Mouse (Mus musculus): Measurements from ENCODE around the gene Ramp1. TPM values are rescaled to one million over a fixed set of nuclear protein-coding genes. Genes with fewer than 3 reads are reported as not detected.
A peak's percentile ranks its signal among the peaks of the same experiment; 100 is the strongest.

The Ramp1 gene
- total RNA-seq, 2 experiments from 2014 or later: 37.4 to 43.2 TPM

DNA sequence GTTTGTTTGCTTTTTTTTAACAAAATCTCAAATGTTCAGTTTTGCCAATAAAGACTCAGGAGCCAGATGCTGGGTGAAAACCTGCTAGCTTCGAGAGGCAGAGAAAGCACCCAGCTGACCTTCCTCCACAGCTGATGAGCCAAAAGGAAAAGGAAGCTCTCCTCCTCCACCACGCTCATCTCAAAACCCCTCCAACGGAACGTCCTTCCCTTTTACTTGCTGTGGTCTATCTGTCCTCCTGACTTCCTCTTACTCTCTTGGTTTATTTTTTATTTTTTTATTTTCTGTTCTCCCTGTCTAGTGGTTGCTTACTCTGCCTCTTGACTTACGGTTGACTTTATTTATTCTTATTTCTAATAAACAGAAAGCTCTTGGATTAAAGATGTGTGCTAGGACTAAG is 55.8 kb downstream of the Ramp1 start:
- DNase-seq (ENCODE audit: low spot score in 2 of 2): no peak

DNA sequence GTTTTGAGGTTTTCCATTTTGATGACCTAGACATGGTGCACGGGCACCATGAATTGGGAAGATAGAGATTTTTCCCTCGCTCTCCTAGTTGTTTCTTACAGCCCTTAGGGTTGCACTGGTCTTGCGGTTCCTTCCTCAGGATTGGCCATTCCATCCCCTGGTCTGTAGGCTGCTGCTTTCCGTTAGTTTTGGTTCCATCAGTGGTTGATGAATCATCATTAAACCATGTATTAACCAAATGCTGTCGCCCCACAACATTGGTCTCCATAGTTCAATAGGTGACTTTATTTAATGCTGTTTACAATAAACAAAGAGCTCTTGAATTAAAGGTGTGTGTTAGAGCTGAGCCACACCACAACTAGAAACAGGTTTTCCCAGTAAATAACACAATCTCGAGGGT is 58.1 kb downstream of the Ramp1 start:
- DNase-seq (ENCODE audit: low spot score in 2 of 2): no peak

DNA sequence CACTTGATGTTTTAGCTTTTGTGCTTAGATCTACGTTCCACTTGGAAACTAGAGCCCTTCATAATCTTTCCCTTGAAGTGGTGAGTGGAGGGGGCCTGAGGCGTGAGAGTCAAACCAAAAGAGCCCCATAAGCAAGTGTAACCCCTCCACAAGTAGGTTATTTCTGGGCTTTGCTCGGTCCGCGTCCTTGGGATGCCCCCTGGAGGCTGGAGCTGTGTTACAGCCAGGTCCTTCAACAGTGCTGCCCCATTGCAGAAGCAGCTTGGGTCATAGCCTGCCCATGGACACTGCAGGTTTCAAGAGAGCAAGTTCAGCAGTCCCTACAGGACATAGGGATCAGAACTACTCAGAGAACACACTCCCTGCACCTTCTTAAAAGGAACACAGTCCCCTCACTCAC is 59.5 kb downstream of the Ramp1 start:
- peak; percentile 64 to 78 for DNase-seq (ENCODE audit: low spot score in 2 of 2)

DNA sequence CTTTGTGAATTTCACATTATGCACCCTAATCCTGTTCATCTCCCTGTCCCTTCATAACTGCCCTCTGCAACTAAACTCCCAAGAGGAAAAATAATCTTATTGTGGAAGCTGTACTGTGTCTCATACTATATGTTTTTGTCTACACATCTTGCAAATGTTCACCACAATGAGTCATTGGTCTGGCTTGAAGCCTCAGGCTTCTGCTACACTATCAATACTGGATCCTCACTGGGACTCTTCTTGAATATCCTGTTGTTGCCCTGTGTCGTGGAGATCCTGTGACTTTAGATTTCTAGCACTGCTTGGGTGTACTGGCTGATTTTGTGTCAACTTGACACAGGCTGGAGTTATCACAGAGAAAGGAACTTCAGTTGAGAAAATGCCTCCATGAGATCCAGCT is 60.2 kb downstream of the Ramp1 start:
- DNase-seq (ENCODE audit: low spot score in 2 of 2): no peak

DNA sequence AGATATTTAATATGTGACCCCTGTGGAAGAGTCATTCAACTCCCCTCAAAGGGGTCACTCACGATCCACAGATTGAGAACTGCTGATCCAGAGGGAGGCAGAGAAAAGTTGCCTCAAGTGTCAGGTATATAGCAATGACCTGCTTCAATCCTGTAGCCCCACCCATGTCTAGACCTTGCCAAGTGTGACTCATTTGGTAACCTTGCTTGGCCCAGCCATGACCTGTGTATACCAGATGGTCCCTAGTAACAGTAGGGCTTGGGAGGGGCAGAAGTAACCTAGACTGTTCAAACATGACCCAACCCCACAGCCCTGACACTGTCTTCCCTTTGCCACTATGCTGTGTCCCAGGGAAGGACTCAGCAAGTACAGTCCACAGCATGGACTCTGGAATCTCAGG is 61.1 kb downstream of the Ramp1 start:
- no peak for DNase-seq (ENCODE audit: low spot score in 2 of 2)

DNA sequence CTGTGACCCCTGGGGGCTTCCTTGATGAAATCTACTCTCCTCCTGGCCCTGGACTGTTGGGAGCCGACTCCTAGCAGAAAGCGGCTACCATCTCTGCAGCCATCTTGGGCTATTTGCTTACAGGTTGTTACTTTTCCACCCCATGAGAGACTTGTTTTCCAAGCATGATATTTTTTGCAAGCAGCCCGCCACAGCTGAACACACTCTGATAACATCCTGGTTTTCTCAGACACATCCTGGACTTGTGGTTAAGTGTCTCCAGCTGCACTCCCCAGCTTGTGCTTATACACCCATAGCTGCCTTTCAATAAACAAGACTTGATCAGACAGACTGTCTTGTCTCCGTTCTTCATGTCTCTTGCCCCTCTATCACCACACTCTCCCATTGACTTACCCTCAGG is 61.6 kb downstream of the Ramp1 start:
- no peak for DNase-seq (ENCODE audit: low spot score in 2 of 2)

DNA sequence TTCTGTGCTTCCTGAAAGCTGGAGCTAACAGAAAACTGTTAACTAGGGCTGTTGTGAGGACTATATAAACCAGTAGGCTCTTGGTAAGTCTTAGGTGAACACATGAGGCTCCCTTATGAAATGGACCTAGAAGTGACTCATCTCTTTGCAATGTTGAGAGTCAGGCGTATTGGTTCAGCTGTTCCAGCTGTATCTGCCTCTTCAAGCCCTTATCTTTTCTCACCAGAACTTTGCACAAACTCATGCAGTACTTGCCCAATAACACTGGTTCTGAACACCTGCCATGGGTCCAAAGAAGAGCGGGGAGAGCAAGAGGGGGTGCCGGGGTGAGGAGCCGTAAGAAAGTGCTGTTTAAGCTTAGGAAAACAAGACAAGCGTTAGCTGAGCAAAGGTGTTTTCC is 68.6 kb downstream of the Ramp1 start:
- no peak for DNase-seq (ENCODE audit: low spot score in 2 of 2)

DNA sequence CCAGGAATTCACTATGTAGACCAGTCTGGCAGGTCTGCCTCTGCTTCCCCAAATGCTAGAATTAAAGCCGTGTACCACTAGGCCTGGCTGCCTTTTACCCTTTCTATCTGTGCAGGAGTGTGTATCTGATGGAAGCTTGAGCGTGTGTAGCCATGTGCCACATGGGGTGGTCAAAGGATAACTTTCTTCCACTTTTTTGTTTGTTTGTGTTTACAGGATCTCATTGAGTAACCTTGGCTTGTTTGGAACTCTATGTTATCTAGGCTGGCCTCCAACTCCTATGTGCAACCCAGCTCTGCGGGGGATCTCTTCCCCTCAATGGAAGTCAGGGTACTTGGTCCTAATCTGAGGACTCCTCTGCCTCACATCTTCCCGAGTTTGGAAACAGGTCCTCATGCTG is 69.3 kb downstream of the Ramp1 start:
- no peak for DNase-seq (ENCODE audit: low spot score in 2 of 2)

DNA sequence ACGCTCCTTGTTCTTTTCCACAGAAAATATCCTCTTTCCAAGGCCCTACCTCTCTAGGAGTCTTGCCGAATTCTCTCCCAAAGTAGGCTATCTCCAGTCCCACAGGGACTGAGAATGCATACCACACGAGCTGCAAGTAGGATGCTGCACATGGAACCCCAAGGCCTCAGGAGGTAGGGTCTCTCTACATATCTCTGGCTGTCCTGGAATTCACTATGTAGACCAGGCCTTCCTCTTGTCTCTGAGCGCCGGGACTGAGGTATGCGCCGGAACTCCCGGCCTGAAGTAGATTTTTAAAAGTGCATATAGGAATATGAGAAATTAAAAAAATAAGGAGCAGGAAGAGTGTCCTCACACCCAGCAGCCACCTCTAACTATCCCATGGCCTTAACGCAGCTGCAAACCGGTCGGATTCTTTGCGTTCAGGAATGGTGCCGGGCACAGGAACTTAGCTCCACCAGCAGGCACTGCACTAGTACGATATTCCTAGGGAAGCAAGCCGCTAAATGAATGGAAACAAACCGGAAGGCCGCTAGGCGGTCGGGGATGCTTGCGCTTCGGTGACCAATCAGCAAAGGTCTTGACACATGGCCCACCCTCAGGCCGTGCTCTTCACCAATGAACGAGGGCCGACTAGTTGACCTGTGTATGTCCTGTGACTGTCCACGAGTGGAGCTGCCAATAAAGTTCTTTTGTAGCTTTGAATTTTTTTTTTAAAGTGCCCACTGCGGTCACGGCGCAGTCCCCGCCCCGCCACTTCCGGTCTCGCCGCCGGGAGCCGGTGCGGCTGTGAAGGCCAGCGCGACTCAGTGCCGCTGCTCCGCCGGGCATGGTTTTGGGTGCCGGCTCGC is 70.2 kb downstream of the Ramp1 start, which contains the start of gene Ube2f:
Gene Ube2f (plus strand): TSS at position 741 of the 851 bp plus-strand sequence.
- DNase-seq (ENCODE audit: low spot score in 2 of 2): peak; percentile 88 to 92

DNA sequence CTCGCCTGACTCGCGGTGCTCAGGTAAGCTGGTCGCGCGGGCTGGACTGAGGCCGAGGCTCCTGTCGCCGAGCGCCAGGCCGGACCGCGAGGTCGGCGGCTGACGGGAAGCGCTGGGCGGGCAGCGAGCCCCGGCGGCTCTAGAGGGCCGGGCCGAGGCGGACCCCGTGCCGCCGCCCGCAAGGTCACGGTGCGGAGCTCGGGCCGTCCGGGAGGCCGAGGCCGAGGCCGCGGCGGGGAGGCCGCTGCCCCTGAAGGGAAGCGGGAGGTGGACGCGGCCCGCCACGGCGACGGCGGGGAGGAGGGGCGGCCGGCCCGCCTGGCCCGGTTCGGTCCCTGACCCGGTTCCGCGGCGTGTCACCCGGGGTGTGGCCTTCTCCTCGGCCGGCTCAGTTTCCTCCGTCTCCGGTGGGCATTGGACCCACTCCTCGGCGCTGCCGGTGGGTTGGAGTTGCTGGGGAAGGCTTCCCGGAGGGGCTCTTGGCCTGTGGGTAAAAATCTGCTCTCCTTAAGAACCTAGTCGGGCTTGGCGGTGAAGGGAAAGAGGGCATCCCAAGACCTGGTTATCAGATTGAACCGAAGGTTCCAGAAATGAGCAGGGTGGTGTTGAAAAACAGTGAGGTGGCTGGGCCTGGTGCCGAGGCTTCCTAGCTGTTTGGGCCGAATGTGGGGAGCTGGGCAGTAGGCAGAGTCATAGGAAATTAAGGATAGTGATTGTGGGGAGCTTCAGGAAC is 71.0 kb downstream of the Ramp1 start:
- peak; percentile 28 to 44 for DNase-seq (ENCODE audit: low spot score in 2 of 2)

DNA sequence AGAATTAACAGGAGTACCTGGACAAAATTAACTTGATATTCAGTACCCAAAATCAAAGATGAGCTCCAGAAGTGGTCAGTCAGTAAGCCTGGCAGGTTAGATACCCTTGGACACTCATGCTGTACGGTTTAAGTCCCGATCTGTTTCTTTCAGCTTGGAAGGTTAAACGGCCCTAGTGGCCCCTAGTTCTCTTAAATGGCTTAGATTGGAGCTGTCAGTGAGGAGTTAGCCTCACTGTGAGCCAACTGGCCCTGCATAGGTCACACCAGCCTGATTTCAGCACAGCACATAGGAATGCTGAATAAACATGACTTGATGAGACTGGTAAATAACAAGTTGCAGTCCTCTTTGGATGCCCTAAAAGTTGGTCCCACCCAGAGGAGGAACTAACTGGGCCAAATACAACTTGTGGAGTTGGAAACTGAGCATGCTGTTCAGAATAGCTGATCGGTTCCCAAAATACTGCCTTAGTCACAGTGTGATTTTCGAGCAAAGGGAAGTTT is 71.6 kb downstream of the Ramp1 start:
- no peak for DNase-seq (ENCODE audit: low spot score in 2 of 2)

DNA sequence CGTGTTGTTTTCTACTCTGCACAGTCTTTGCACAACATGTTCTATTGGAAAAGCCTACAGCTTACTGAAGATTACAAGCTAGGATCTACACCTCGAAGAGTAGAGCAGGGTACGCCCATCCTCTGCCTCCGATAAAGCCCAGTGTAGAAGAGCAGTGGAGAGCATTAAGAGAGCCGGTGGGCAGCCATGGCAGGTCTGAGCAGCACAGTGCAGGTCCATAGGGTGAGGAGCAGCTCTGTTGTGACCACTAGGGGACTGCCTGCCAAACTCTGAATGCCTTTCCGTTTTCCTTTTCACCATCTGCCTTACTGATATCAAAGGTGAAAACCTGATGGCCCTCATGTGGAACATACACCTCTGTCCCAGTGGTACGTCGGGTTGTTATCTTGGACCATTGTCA is 72.3 kb downstream of the Ramp1 start:
- no peak for DNase-seq (ENCODE audit: low spot score in 2 of 2)

DNA sequence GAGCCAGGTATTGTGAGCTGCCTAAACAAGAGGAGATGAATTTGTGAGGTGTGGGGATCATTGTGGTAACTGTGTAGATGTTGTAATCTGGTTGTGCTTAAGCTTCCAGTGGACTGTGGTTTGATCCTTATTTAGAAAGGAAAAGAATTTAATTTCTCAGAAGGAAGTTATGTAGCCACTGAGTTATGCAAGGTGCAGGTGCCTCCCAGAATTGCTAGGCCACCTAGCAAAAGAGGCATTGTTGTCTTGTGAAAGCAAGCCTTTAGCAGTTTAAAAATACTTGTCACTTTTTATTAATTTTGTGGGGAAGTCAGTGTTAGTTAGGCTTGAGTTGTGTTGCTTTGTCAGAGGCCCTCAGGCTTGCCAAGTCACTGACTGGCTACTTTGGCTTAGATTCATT is 78.3 kb downstream of the Ramp1 start:
- no peak for DNase-seq (ENCODE audit: low spot score in 2 of 2)

DNA sequence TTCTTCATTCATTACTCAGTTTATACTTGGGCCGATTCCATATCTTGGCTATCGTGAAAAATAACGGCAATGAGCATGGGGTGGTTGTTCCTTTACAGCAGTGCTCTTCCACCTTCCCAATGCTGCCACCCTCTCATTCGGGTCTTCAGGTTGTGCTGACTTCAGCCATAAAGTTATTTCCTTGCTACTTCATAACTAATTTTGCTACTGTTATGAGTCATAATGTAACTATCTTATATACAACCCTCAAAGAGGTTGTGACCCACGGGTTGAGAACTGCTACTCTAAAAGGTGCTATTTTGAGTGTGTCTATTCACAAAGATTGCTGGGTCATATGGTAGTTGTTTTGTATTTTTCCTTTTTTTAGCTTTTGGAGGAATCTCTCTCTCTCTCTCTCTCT is 80.2 kb downstream of the Ramp1 start:
- DNase-seq (ENCODE audit: low spot score in 2 of 2): no peak

DNA sequence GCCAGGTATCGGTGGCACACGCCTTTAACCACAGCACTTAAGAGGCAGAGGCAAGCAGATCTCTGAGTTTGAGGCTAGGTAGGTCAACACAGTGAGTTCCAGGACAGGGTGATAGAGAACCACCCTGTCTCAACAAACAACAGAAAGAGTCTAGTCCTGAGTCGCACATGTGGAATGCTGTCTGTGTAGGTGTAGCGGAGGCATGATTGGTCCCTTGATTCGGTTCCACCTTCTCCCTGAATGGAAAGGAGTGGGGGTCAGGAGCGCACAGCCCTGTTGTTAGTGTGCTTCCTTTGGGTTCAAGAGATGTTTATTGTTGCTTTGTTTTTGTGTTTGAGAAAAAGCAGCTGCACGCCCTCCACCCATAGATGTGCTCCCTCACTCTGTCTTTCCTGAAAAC is 82.9 kb downstream of the Ramp1 start:
- DNase-seq (ENCODE audit: low spot score in 2 of 2): no peak

DNA sequence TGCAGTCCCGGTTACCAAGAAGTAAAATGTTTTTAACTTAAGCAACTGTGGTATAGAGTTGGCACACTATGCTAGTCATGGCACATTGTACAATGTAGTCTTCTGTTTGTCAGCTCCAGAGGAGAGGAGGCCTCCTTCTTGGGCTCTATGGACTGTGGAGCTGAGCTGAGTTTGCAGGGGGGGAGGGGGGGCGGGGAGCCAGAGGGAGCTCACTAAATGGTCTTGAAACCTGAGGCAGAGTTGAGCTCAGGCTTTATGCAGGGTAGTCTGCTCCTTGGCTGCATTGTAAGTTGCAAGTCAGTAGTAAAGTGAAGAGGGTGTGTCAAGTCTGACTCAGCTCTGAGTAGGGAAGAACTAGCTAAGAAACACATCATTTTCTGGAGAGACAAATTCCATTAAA is 92.6 kb downstream of the Ramp1 start:
- DNase-seq (ENCODE audit: low spot score in 2 of 2): no peak

Other genes starting within 250 kb of the Ramp1 start
- not detected for gene Prlh, start 226.7 kb upstream of the Ramp1 start, total RNA-seq (2021)
- gene Rab17, start 210.2 kb upstream of the Ramp1 start, total RNA-seq (2021): under 1 TPM in 1 of 2 experiments, not detected in 1; 0.40 TPM
- 10 to 100 TPM; 73.9 to 88.3 TPM for gene Lrrfip1, start 181.1 kb upstream of the Ramp1 start, total RNA-seq (2021)
- gene Rbm44, start 34.7 kb upstream of the Ramp1 start, total RNA-seq (2021): not detected
- gene Ube2f, start 70.5 kb downstream of the Ramp1 start, total RNA-seq (2021): 10 to 100 TPM; 49.6 to 55.2 TPM
- gene Scly, start 118.5 kb downstream of the Ramp1 start, total RNA-seq (2021): 10 to 100 TPM; 12.0 to 12.8 TPM
- under 1 TPM; 0.07 to 0.09 TPM for gene Espnl, start 142.3 kb downstream of the Ramp1 start, total RNA-seq (2021)
- not detected for gene Klhl30, start 171.2 kb downstream of the Ramp1 start, total RNA-seq (2021)
- under 1 TPM; 0.18 to 0.57 TPM for gene Erfe, start 186.6 kb downstream of the Ramp1 start, total RNA-seq (2021)
- 10 to 100 TPM; 60.1 to 78.9 TPM for gene Ilkap, start 219.0 kb downstream of the Ramp1 start, total RNA-seq (2021)
- gene Hes6, start 234.2 kb downstream of the Ramp1 start, total RNA-seq (2021): 10 to 100 TPM; 31.4 to 36.0 TPM

All from layer of hippocampus, postnatal 10 days (tissue).